Mouse (Mus musculus): Measurements from ENCODE around the gene Smad3.

Smad3 gene

DNA sequence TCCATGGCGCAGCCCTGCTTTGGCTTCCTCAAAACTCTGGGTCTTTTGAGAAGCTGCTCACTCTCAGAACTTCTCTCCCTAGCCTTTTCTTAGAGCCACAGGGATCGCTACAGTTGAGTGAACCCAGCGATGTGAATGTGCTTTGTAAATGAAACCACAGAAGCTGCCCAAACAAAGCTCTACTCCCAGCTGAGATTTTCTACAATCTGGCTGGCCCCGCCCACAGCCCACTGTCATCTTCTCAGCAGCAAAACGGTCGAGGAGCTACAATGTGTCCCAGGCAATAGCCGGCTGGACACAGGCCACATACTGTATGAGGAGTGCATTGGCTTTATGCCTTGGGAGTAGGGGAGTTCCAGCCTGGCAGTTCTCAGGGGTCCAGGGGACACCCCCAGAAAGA lies 104.1 kb downstream of the Smad3 start:
- CTCF ChIA-PET: interaction anchor here in 1 of 4 experiments (1.1 to 1.3 kb wide), 2 partner anchors 108 to 181 kb away, joined by 3 read pairs; no protein-coding TSS in a partner anchor
- POLR2A ChIA-PET: interaction anchor here in 2 of 4 experiments (0.6 to 1.5 kb wide), 6 partner anchors 9 to 174 kb away, joined by 3 to 5 read pairs (median 3); no protein-coding TSS in a partner anchor

GRCm38 (mm10) chr9:63651594-63651993 lies 106.2 kb downstream of the Smad3 start:
- POLR2A ChIA-PET: interaction anchor here in 3 of 4 experiments (1.2 to 1.4 kb wide), 4 partner anchors 8 to 172 kb away, joined by 3 read pairs; no protein-coding TSS in a partner anchor
- CTCF ChIA-PET: interaction anchor here in 2 of 4 experiments (0.6 to 1.0 kb wide), 2 partner anchors 110 to 198 kb away, joined by 3 read pairs; no protein-coding TSS in a partner anchor

DNA sequence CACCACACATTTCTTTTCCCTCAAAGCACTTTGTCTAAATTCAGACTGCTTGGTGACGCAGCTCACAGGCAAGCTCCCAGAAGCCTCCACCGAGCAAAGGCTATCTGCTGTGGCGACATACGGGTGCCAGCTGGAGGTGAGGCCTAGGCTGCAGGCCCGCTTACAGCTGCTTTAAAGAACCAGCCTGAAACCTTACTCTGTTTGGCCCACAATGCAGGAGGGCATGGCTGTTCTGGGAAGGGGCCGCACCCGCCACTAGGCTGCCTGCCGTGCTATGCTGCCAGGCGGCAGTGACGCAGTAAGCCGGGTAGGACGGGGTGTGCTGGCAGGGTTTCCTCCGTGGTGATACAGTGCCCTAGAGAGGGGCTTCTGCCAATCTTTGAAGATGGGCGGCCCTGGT lies 106.9 kb downstream of the Smad3 start:
- CTCF ChIA-PET: interaction anchor here in 2 of 4 experiments (0.7 to 1.2 kb wide), 5 partner anchors 108 to 190 kb away, joined by 3 to 4 read pairs (median 3); no protein-coding TSS in a partner anchor
- POLR2A ChIA-PET: interaction anchor here in 3 of 4 experiments (0.6 to 1.3 kb wide), 6 partner anchors 9 to 125 kb away, joined by 3 read pairs; no protein-coding TSS in a partner anchor

DNA sequence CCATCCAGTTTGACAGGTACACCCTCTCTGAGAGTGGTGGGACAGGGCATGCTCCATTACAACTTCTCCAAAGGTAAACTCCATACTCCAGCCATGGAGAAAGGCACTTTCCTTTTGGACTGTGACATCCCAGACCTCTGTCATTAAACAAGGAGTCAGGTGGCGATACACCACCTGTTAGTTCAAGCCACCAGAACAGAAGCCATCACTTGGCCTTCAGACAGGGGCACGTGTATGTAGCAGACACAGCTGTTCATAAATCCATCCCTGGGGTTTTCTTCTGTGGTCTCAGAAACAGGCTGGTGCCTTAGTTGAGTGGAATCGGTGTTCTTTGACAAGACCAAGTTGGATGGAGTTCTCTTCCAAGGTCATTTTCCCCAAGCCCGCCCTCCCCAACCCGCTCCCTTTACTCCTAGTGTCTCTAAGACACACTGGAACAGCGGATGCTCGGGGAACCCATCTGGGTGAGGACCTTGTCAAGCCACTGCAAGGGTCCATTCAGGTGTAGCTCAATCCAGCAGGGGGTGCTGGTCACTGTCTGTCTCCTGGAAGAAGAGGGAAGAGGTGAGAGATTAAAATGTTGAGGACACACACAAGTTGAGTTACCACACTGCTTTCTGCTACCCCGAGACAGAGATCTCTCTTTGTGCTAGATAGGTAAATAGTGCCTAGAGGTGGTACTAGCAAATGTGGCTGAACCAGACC lies 107.8 kb downstream of the Smad3 start:
- CTCF ChIA-PET: interaction anchor here (0.6 to 1.2 kb wide), 13 partner anchors 9 to 1419 kb away, joined by 3 to 7 read pairs (median 3); no protein-coding TSS in a partner anchor
- POLR2A ChIA-PET: interaction anchor here in 2 of 4 experiments (0.6 to 2.0 kb wide), 7 partner anchors 10 to 455 kb away, joined by 3 to 4 read pairs (median 3); no protein-coding TSS in a partner anchor

DNA sequence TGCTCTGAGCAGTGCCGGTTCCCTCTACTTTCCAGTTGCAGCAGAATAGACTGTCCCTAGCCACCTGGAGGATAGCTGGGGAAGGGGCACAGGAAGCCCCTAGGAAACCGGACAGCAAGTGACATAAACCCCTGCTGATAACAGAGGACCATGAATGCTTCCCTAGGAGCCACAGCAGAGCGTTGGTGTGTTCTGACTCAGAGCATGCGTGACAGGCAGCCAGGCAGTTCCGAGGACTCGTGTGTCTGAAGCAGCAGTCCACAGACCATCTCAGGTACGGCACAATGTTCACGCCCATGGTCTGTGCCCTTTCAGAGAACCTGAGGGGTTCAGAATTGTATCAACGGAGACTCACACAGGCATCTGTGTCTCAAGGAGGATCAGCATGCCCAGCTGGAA lies 109.3 kb downstream of the Smad3 start:
- POLR2A ChIA-PET: interaction anchor here in 1 of 4 experiments (1.1 to 2.0 kb wide), 3 partner anchors 9 to 189 kb away, joined by 3 to 4 read pairs (median 3); no protein-coding TSS in a partner anchor
- CTCF ChIA-PET: no interaction called here

DNA sequence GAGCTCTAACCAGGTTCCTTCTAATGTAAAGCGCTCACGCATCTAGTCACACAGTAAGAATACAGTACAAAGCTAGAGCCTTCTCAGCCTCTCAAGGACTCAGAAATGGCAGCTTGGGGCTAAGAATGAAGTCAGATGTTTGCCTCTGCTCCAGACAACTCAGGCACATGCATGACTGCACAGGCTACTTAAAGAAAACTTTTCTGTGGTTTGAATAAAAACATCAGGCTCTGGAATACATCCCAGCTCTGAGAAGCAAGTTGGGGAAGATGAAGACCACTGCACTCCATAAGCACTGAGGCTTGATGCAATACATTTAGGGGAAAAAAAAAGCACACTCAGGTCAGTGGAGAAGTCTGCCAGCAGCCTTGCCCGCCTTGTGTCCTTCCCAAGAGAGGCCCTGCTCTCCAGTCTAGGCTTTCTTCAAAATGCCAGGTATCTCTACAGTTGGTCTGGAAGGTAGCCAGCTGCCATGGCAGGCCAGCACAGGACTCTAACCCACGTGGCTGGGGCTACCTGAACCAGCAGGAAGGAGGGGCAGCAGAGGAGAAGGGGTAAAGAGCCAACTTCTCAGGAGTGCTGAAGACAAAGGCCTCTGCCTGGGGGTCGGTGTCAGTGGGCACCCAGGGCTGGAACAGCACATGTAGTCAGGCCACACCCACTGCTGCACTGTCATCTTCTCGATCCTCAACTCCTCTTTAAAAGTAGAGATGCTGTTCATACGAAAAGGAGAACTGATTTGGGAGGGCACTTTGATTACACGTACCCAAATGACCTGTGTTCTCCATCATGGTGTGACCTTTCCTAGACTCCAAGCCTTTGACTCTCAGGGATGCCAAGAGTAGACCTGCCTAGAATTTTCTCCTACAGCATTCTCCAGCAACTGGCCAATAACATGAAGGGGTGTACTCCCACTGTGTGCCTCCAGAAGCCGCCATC lies 109.9 kb downstream of the Smad3 start:
- ChIA-PET POLR2A (interaction anchor here (0.6 to 2.0 kb wide), 7 partner anchors 8 to 189 kb away, joined by 3 to 4 read pairs (median 3); no protein-coding TSS in a partner anchor), CTCF (no interaction called here)

DNA sequence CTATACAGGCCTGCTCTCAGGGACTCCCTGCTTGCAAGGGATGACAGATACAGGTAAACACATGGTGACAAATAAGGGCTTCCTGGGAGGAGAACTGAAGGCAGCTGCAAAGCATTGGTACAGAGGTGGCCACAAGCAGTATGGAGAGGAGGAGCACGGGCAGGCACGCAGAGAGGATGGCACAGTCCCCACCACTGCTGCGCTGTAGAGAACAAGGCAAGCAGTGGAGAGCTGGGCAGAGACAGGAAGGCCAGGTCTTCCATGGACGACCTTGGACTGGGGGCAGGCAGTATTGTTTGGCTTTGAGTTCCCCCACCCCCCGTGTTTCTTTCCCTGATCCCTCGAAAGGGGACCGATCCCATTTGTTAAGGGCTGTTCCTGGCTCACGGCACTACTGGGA lies 112.7 kb downstream of the Smad3 start:
- POLR2A ChIA-PET: interaction anchor here in 2 of 4 experiments (0.7 to 1.1 kb wide), 3 partner anchors 9 to 114 kb away, joined by 3 to 4 read pairs (median 4); no protein-coding TSS in a partner anchor
- CTCF ChIA-PET: no interaction called here

- POLR2A ChIA-PET: interaction anchor here in 2 of 4 experiments (0.6 to 1.5 kb wide), 3 partner anchors 10 to 75 kb away, joined by 3 read pairs; no protein-coding TSS in a partner anchor
- CTCF ChIA-PET: no interaction called here
Observed at GRCm38 (mm10) chr9:63644011-63644410, 113.8 kb downstream of the Smad3 start.

- ChIA-PET CTCF (no interaction called here), POLR2A (interaction anchor here in 2 of 4 experiments (1.3 to 1.4 kb wide), 2 partner anchors 8 kb away, joined by 4 read pairs; no protein-coding TSS in a partner anchor)
Observed at GRCm38 (mm10) chr9:63641983-63642646, 115.7 kb downstream of the Smad3 start.

GRCm38 (mm10) chr9:63636113-63636512 lies 121.7 kb downstream of the Smad3 start:
- ChIA-PET CTCF (no interaction called here), POLR2A (interaction anchor here in 2 of 4 experiments (0.5 to 1.5 kb wide), 7 partner anchors 9 to 786 kb away, joined by 3 to 6 read pairs (median 3); no protein-coding TSS in a partner anchor)

GRCm38 (mm10) chr9:63633334-63633733 lies 124.5 kb downstream of the Smad3 start:
- ChIA-PET CTCF (interaction anchor here in 3 of 4 experiments (0.6 to 1.6 kb wide), 4 partner anchors 17 to 456 kb away, joined by 3 to 4 read pairs (median 3); no protein-coding TSS in a partner anchor), POLR2A (interaction anchor here in 3 of 4 experiments (0.7 to 2.5 kb wide), 10 partner anchors 9 to 244 kb away, joined by 3 to 8 read pairs (median 4); partner anchors contain the start of gene Smad3 (in 1 of the 3))

- POLR2A ChIA-PET: interaction anchor here in 3 of 4 experiments (0.9 to 2.5 kb wide), 7 partner anchors 10 to 160 kb away, joined by 3 to 8 read pairs (median 3); partner anchors contain the start of gene Smad3 (in 1 of the 3)
- CTCF ChIA-PET: interaction anchor here in 3 of 4 experiments (0.6 to 1.6 kb wide), 4 partner anchors 17 to 455 kb away, joined by 3 to 4 read pairs (median 3); no protein-coding TSS in a partner anchor
Observed at GRCm38 (mm10) chr9:63632924-63633323, 124.9 kb downstream of the Smad3 start.

DNA sequence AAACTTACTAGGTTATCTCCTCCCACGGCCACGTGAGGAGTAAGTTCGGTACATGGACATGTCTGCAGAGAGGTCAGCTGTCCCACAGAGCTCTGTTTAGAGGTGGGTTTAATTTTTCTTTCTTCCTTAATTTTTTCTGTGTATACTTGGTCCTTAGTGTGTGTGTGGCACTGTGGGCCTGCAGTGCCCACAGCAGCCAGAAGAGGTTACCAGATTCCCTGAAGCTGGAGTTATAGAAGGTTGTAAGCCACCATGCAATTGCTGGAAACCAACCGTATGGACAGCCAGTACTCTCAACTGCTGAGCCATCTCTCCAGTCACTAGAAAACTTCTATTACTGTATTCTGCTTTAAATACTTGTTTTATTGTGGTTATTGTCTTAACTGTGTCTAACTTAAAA lies 125.7 kb downstream of the Smad3 start:
- POLR2A ChIA-PET: interaction anchor here in 1 of 4 experiments (1.0 to 1.2 kb wide), 2 partner anchors 9 to 26 kb away, joined by 3 read pairs; no protein-coding TSS in a partner anchor
- CTCF ChIA-PET: no interaction called here

- ChIA-PET CTCF (interaction anchor here in 2 of 4 experiments (0.5 to 0.9 kb wide), 4 partner anchors 12 to 153 kb away, joined by 3 to 4 read pairs (median 3); no protein-coding TSS in a partner anchor), POLR2A (interaction anchor here in 1 of 4 experiments (0.5 kb wide), 1 partner anchor 15 kb away, joined by 5 read pairs; no protein-coding TSS in a partner anchor)
Observed at GRCm38 (mm10) chr9:63625090-63625756, 132.6 kb downstream of the Smad3 start.

- POLR2A ChIA-PET: interaction anchor here in 1 of 4 experiments (0.6 kb wide), 1 partner anchor 503 kb away, joined by 3 read pairs; no protein-coding TSS in a partner anchor
- CTCF ChIA-PET: interaction anchor here in 1 of 4 experiments (1.1 kb wide), 1 partner anchor 10 kb away, joined by 3 read pairs; no protein-coding TSS in a partner anchor
Observed at GRCm38 (mm10) chr9:63623895-63624569, 133.8 kb downstream of the Smad3 start.

GRCm38 (mm10) chr9:63617967-63618366 lies 139.8 kb downstream of the Smad3 start:
- ChIA-PET CTCF (interaction anchor here in 1 of 4 experiments (1.4 kb wide), 1 partner anchor 12 kb away, joined by 3 read pairs; no protein-coding TSS in a partner anchor), POLR2A (interaction anchor here in 2 of 4 experiments (0.6 to 0.9 kb wide), 3 partner anchors 16 to 342 kb away, joined by 3 to 6 read pairs (median 3); no protein-coding TSS in a partner anchor)

Measured in embryonic stem cell, embryonic (primary cell).